Mouse (Mus musculus) CD4-positive, CD25-positive, alpha-beta regulatory T cell, adult 2 months (primary cell): ENCODE data around the gene Fbxl5.

Experiments used
- DNase-seq: peaks from one replicate; pipeline ENCODE4 v3.0.0-alpha.2; 2012; ENCODE audit warnings: low read depth, low spot score

The Fbxl5 gene

GRCm38 (mm10) chr5:43827366-43827765 lies 5.9 kb upstream of the Fbxl5 start:
- no peak for DNase-seq

GRCm38 (mm10) chr5:43826883-43827282 lies 5.4 kb upstream of the Fbxl5 start:
- DNase-seq = no peak

- DNase-seq = peak; percentile 12
These were observed 3.1 kb upstream of the Fbxl5 start for GRCm38 (mm10) chr5:43824580-43824979.

GRCm38 (mm10) chr5:43822824-43823223 lies 1.4 kb upstream of the Fbxl5 start:
- DNase-seq = no peak

- DNase-seq = no peak
These were observed 761 bp upstream of the Fbxl5 start for GRCm38 (mm10) chr5:43822199-43822598.

GRCm38 (mm10) chr5:43820785-43821184 lies 653 bp downstream of the Fbxl5 start:
- DNase-seq = no peak

GRCm38 (mm10) chr5:43818695-43819094 lies 2.7 kb downstream of the Fbxl5 start, which contains the start of gene Bst1:
TSS of gene Bst1 (plus strand) at chr5:43818885.
- no peak for DNase-seq

GRCm38 (mm10) chr5:43815769-43816168 lies 5.7 kb downstream of the Fbxl5 start:
- DNase-seq = no peak

GRCm38 (mm10) chr5:43814536-43814935 lies 6.9 kb downstream of the Fbxl5 start:
- DNase-seq = no peak

- DNase-seq = no peak
These were observed 10.9 kb downstream of the Fbxl5 start for GRCm38 (mm10) chr5:43810427-43811062.

GRCm38 (mm10) chr5:43807744-43808696 lies 13.4 kb downstream of the Fbxl5 start:
- peak; percentile 88 for DNase-seq

GRCm38 (mm10) chr5:43806914-43807313 lies 14.5 kb downstream of the Fbxl5 start:
- DNase-seq = no peak

GRCm38 (mm10) chr5:43806340-43806739 lies 15.1 kb downstream of the Fbxl5 start:
- no peak for DNase-seq

- DNase-seq = no peak
These were observed 16.0 kb downstream of the Fbxl5 start for GRCm38 (mm10) chr5:43805401-43805800.

- no peak for DNase-seq
These were observed 19.6 kb downstream of the Fbxl5 start for GRCm38 (mm10) chr5:43801798-43802197.

GRCm38 (mm10) chr5:43801253-43801652 lies 20.2 kb downstream of the Fbxl5 start:
- DNase-seq = no peak

GRCm38 (mm10) chr5:43800700-43801099 lies 20.7 kb downstream of the Fbxl5 start:
- no peak for DNase-seq

- DNase-seq = no peak
These were observed 21.9 kb downstream of the Fbxl5 start for GRCm38 (mm10) chr5:43799530-43799929.

GRCm38 (mm10) chr5:43792354-43792753 lies 29.1 kb downstream of the Fbxl5 start:
- no peak for DNase-seq

- DNase-seq = no peak
These were observed 33.3 kb downstream of the Fbxl5 start for GRCm38 (mm10) chr5:43787976-43788752.

GRCm38 (mm10) chr5:43786607-43787006 lies 34.8 kb downstream of the Fbxl5 start:
- no peak for DNase-seq

GRCm38 (mm10) chr5:43783996-43784395 lies 37.4 kb downstream of the Fbxl5 start:
- DNase-seq = no peak
